Mouse (Mus musculus) myocyte (in vitro differentiated cells): ENCODE results near the gene Scn10a.

Experiments
- E2F4 ChIP-seq: IDR thresholded peaks from one replicate; pipeline ENCODE4 v1.6.1; 2011; ENCODE audit warnings: mild to moderate bottlenecking, control low read depth, moderate library complexity; ENCODE audit not compliant: insufficient read depth
- MAX ChIP-seq: IDR thresholded peaks from one replicate; pipeline ENCODE4 v1.6.1; 2011; ENCODE audit warnings: low read depth, mild to moderate bottlenecking, control low read depth
- POLR2A ChIP-seq: IDR thresholded peaks from one replicate; pipeline ENCODE4 v1.6.1; 2011; ENCODE audit warnings: low read depth, mild to moderate bottlenecking, control low read depth, moderate library complexity; ENCODE audit not compliant: insufficient read length
- USF1 ChIP-seq: IDR thresholded peaks from one replicate; pipeline ENCODE4 v1.6.1; 2011; ENCODE audit warnings: low read depth, mild to moderate bottlenecking, control low read depth, moderate library complexity

DNA sequence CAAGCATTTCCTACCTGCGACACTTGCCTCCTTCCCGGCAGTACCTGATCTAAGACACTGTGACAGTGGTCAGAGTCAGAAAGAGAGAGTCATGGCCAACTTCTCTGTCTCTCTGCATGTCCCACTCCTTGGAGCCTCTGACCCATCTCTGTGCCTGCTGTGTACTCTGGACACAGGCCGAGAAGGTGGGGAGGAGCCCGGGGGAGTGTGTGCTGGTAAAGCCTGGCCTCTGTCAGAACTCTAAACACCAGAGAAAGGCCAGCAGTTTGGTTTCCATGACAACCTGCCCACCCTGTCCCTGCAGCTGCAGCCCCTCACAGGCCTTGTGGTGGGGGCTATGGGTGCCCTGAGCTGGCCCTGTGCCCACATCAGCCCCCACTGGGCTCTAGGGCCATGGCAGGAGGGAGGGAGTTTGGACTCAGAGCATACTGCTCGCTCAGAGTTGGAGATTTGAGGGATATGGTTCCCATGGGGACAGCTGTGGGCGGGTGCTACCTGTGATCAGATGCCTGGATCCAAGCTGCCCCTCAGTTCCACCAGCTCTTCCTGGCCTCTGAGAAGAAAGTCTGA, 6.3 kb upstream of the Scn10a start:
- TF ChIP-seq MAX (no peak), E2F4 (no peak), USF1 (no peak), POLR2A (no peak)
